Mouse (Mus musculus) midbrain, embryonic 11.5 days (tissue): ENCODE measurements around the gene Olfr361. TPM values are rescaled to one million over a fixed set of nuclear protein-coding genes. Genes with fewer than 3 reads are reported as not detected.
"Not testable (repeated sequence)": the region's sequence is repeated elsewhere in the genome, so short reads cannot be mapped to it uniquely, and the experiment has no call there.

Experiments
- ATAC-seq: fragments of 200-750 bp; cut with Nextera tagmentation; 2 replicates; pipeline ENCODE4 v1.8.0; 2017; ENCODE audit warnings: moderate TSS enrichment, moderate library complexity; ENCODE audit not compliant: low FRiP score
- DNase-seq: peaks from one replicate; pipeline ENCODE4 v3.0.0; 2015; ENCODE audit warnings: low spot score; ENCODE audit errors: missing footprints
- H3K27ac ChIP-seq: fragments of 300-500 bp; sonication (generic); 2 replicates; pipeline ENCODE4 v1.5.1; 2014; ENCODE audit warnings: low read depth, low read length
- H3K27me3 ChIP-seq: fragments of 300-500 bp; sonication (generic); 2 replicates; pipeline ENCODE4 v1.6.1; 2014; ENCODE audit warnings: mild to moderate bottlenecking, low read length, moderate library complexity, mixed read lengths; ENCODE audit not compliant: control insufficient read depth, insufficient read depth
- H3K36me3 ChIP-seq: fragments of 300-500 bp; sonication (generic); 2 replicates; pipeline ENCODE4 v1.6.1; 2014; ENCODE audit warnings: mild to moderate bottlenecking, low read length, moderate library complexity, mixed read lengths; ENCODE audit not compliant: control insufficient read depth, insufficient read depth
- H3K4me1 ChIP-seq: fragments of 300-500 bp; sonication (generic); 2 replicates; pipeline ENCODE4 v1.6.1; 2014; ENCODE audit warnings: low read length; ENCODE audit not compliant: control insufficient read depth, insufficient read depth
- H3K4me2 ChIP-seq: fragments of 300-500 bp; sonication (generic); 2 replicates; pipeline ENCODE4 v1.6.1; 2014; ENCODE audit warnings: mild to moderate bottlenecking, moderate library complexity
- H3K4me3 ChIP-seq: fragments of 300-500 bp; sonication (generic); 2 replicates; pipeline ENCODE4 v1.5.1; 2014; ENCODE audit warnings: low read depth, low read length
- H3K9ac ChIP-seq: fragments of 300-500 bp; sonication (generic); 2 replicates; pipeline ENCODE4 v1.6.1; 2014; ENCODE audit warnings: low read length
- H3K9me3 ChIP-seq: fragments of 300-500 bp; sonication (generic); 2 replicates; pipeline ENCODE4 v1.6.1; 2016; ENCODE audit warnings: low read length; ENCODE audit not compliant: control insufficient read depth
- WGBS: fragments of 180-500 bp; shearing (Covaris S2); extraction: QIAGEN DNeasy Blood & Tissue Kit; methylation state at CpG from one replicate; pipeline ENCODE4 v1.1.7; 2014; 5-methylcytosine and 5-hydroxymethylcytosine counted together
- polyA plus RNA-seq: library from polyadenylated mRNA; unstranded; fragments of >200 nt; fragmentation: Nextera tagmentation; extraction: Ambion mirVana; gene quantifications from 2 replicates; pipeline ENCODE4 v1.2.1, GENCODE M21; 2014

Olfr361 gene
- not detected in 2 replicates for polyA plus RNA-seq

DNA sequence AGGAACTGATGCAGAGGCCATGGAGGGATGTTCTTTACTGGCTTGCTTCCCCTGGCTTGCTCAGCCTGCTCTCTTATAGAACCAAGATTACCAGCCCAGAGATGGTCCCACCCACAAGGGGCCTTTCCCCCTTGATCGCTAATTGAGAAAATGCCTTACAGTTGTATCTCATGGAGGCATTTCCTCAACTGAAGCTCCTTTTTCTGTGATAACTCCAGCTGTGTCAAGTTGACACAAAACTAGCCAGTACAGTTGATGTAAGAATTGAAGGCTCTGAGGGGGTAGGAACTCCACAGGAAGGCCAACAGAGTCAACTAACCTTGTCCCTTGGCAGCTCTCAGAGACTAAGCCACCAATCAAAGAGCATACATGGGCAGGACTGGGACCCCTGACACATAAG, at the start of gene Olfr361:
Gene Olfr361, minus strand, starts transcription at position 101 of the 400 bp plus-strand sequence.
- DNase-seq, ATAC-seq, H3K9ac ChIP-seq, H3K9me3 ChIP-seq, H3K36me3 ChIP-seq, H3K27ac ChIP-seq, H3K4me3 ChIP-seq, H3K27me3 ChIP-seq, H3K4me1 ChIP-seq, H3K4me2 ChIP-seq: not testable (repeated sequence)
- 33% methylated on average over 1 of the region's 1 CpGs for WGBS

DNA sequence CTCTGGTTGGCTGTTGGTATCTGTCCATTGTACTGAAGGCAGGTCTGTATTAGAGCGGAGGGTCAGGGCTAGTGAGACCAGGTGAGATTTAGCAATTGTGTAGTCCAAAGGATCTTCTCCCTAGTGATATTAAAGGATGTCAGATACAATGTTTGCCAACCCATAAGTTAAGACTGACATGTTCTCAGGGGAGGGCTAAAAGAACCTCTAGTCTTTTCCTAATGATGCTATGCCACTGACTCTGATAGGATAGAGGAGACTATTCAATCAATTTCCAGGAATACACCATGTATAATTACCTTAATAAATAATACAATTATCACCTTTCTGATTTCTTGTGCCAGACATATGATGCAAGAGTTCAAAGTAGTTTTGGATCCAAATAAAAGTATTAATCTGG, 28.7 kb upstream of the Olfr361 start, which contains the start of gene Olfr362:
Gene Olfr362, minus strand, starts transcription at position 101 of the 400 bp plus-strand sequence.
- H3K9me3 ChIP-seq: peaks cover 16% of the 10 kb centered on the region; the same call in 1 of the 2 replicates
- 81% methylated on average over 1 of the region's 1 CpGs for WGBS
- H3K4me3 ChIP-seq: no peak within 1 kb of the TSS
- H3K4me1 ChIP-seq: no peaks in the 10 kb centered on the region
- ATAC-seq (no peak), DNase-seq (no peak)
- H3K27me3 ChIP-seq: no peaks in the 10 kb centered on the region
- H3K27ac ChIP-seq: no peak within 1 kb of the TSS
- no peak within 1 kb of the TSS for H3K4me2 ChIP-seq
- no peak within 1 kb of the TSS for H3K9ac ChIP-seq
- H3K36me3 ChIP-seq: no peaks in the 10 kb centered on the region

DNA sequence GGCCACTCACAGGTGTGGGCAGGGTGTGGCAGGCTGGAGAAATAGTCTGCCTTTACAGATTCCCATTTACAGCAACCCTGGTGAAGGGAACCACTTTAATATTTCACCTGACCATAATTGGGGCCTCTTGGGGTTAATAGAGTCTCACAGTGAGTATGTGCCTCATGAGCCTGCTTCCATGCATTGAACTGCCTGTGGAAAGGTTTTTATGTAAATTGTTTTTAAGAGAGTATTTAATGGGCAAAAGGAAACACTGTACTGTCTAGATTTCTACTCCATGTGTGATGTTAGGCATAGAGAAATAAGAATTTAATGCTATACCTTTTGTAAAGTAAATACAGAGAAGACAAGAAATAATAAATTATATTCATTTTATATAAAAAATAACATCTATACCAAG, 23.6 kb downstream of the Olfr361 start, which contains the start of gene Olfr360:
Gene Olfr360, plus strand, starts transcription at position 301 of the 400 bp plus-strand sequence.
- Histone ChIP-seq H3K9me3 (peaks cover 2% of the 10 kb centered on the region; the same call in 1 of the 2 replicates), H3K4me3 (no peak within 1 kb of the TSS), H3K27me3 (no peaks in the 10 kb centered on the region), H3K36me3 (no peaks in the 10 kb centered on the region), H3K4me2 (no peak within 1 kb of the TSS), H3K4me1 (no peaks in the 10 kb centered on the region), H3K9ac (no peak within 1 kb of the TSS), H3K27ac (no peak within 1 kb of the TSS)
- ATAC-seq (no peak), DNase-seq (no peak)

Other genes with a start within 250 kb of the Olfr361 start
- gene Olfr350, start 243.0 kb downstream of the Olfr361 start, polyA plus RNA-seq: not detected in 2 replicates
- not detected in 2 replicates for gene Olfr351, start 226.6 kb downstream of the Olfr361 start, polyA plus RNA-seq
- gene Olfr352, start 220.8 kb downstream of the Olfr361 start, polyA plus RNA-seq: not detected in 2 replicates
- not detected in 2 replicates for gene Olfr353, start 196.4 kb downstream of the Olfr361 start, polyA plus RNA-seq
- not detected in 2 replicates for gene Olfr354, start 183.6 kb downstream of the Olfr361 start, polyA plus RNA-seq
- gene Olfr355, start 160.4 kb downstream of the Olfr361 start, polyA plus RNA-seq: not detected in 2 replicates
- not detected in 2 replicates for gene Olfr356, start 152.2 kb downstream of the Olfr361 start, polyA plus RNA-seq
- not detected in 2 replicates for gene Olfr357, start 95.5 kb downstream of the Olfr361 start, polyA plus RNA-seq
- not detected in 2 replicates for gene Olfr358, start 80.0 kb downstream of the Olfr361 start, polyA plus RNA-seq
- gene Olfr360, start 23.5 kb downstream of the Olfr361 start, polyA plus RNA-seq: not detected in 2 replicates
- not detected in 2 replicates for gene Olfr362, start 28.6 kb upstream of the Olfr361 start, polyA plus RNA-seq
- gene Olfr364-ps1, start 50.0 kb upstream of the Olfr361 start, polyA plus RNA-seq: not detected in 2 replicates
- not detected in 2 replicates for gene Olfr365, start 98.9 kb upstream of the Olfr361 start, polyA plus RNA-seq
- gene Olfr366, start 122.3 kb upstream of the Olfr361 start, polyA plus RNA-seq: not detected in 2 replicates
- not detected in 2 replicates for gene Olfr368, start 237.2 kb upstream of the Olfr361 start, polyA plus RNA-seq